Mouse (Mus musculus) lung, postnatal 0 days (tissue): ENCODE results near the gene Entpd1.
A peak's percentile ranks its signal among the peaks of the same experiment; 100 is the strongest.

Experiments used
- CTCF ChIP-seq: IDR thresholded peaks from 2 replicates; pipeline ENCODE4 v1.5.1; 2016; ENCODE audit warnings: antibody characterized with exemption, mild to moderate bottlenecking
- EP300 ChIP-seq: IDR thresholded peaks from 2 replicates; pipeline ENCODE4 v1.6.1; 2016; ENCODE audit warnings: antibody characterized with exemption, mild to moderate bottlenecking, control low read depth

DNA sequence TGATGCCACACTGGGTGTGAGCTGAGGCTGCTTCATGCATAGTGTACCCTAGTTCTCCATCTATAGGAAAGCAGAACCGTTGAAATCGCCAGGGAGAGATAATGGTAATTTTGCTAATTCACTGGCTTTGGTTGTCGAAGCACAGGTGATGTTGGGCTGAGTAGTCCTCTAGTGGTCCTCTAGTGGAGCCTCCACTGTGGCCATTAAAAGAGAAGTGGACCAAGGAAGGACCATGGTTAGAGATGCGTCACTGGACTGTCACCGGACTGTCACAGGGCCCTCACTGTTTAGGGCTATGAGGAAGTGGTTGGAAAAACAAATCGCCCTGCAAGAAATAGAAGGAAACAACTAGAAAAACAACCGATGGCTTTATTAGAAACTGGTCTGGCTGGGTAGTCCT lies 25.4 kb downstream of the Entpd1 start:
- TF ChIP-seq EP300 (no peak), CTCF (peak; percentile 4; the same call in 1 of the 2 replicates)
